Mouse (Mus musculus) stomach, embryonic 16.5 days (tissue): ENCODE data around the gene Eif2b4. TPM values are rescaled to one million over a fixed set of nuclear protein-coding genes. Genes with fewer than 3 reads are reported as not detected.
A peak's percentile ranks its signal among the peaks of the same experiment; 100 is the strongest.

Source experiments
- ATAC-seq: fragments of 200-750 bp; cut with Nextera tagmentation; 2 replicates; pipeline ENCODE4 v1.8.0; 2017; ENCODE audit warnings: moderate number of reproducible peaks, moderate TSS enrichment; ENCODE audit not compliant: insufficient read depth, low FRiP score
- H3K27ac ChIP-seq: fragments of 300-500 bp; sonication (generic); 2 replicates; pipeline ENCODE4 v1.5.1; 2014; ENCODE audit warnings: low read length
- H3K27me3 ChIP-seq: fragments of 300-500 bp; sonication (generic); 2 replicates; pipeline ENCODE4 v1.6.1; 2014; ENCODE audit warnings: low read length, control low read depth, mixed read lengths; ENCODE audit not compliant: control insufficient read depth, insufficient read depth
- H3K36me3 ChIP-seq: fragments of 300-500 bp; sonication (generic); 2 replicates; pipeline ENCODE4 v1.6.1; 2014; ENCODE audit warnings: low read length; ENCODE audit not compliant: control insufficient read depth, insufficient read depth
- H3K4me1 ChIP-seq: fragments of 300-500 bp; sonication (generic); 2 replicates; pipeline ENCODE4 v1.6.1; 2014; ENCODE audit warnings: low read length, control low read depth, mixed read lengths; ENCODE audit not compliant: control insufficient read depth, insufficient read depth
- H3K4me2 ChIP-seq: fragments of 300-500 bp; sonication (generic); 2 replicates; pipeline ENCODE4 v1.6.1; 2014; ENCODE audit warnings: low read depth, low read length, mixed read lengths
- H3K4me3 ChIP-seq: fragments of 300-500 bp; sonication (generic); replicated peaks from 2 replicates; pipeline ENCODE4 v1.5.1; 2014; ENCODE audit warnings: mild to moderate bottlenecking, low read length
- H3K9ac ChIP-seq: fragments of 300-500 bp; sonication (generic); 2 replicates; pipeline ENCODE4 v1.6.1; 2014; ENCODE audit warnings: low read length
- H3K9me3 ChIP-seq: fragments of 300-500 bp; sonication (generic); replicated peaks from 2 replicates; pipeline ENCODE4 v1.6.1; 2016; ENCODE audit warnings: low read length, control low read depth; ENCODE audit not compliant: control insufficient read depth
- WGBS: fragments of 180-500 bp; shearing (Covaris S2); extraction: QIAGEN DNeasy Blood & Tissue Kit; methylation state at CpG from one replicate; pipeline ENCODE4 v1.1.7; 2014; 5-methylcytosine and 5-hydroxymethylcytosine counted together
- polyA plus RNA-seq: library from polyadenylated mRNA; unstranded; fragments of >200 nt; fragmentation: Nextera tagmentation; extraction: Ambion mirVana; gene quantifications from 2 replicates; pipeline ENCODE4 v1.2.1, GENCODE M21; 2015

Eif2b4 gene
- 66.5 and 66.7 TPM in 2 replicates for polyA plus RNA-seq

DNA sequence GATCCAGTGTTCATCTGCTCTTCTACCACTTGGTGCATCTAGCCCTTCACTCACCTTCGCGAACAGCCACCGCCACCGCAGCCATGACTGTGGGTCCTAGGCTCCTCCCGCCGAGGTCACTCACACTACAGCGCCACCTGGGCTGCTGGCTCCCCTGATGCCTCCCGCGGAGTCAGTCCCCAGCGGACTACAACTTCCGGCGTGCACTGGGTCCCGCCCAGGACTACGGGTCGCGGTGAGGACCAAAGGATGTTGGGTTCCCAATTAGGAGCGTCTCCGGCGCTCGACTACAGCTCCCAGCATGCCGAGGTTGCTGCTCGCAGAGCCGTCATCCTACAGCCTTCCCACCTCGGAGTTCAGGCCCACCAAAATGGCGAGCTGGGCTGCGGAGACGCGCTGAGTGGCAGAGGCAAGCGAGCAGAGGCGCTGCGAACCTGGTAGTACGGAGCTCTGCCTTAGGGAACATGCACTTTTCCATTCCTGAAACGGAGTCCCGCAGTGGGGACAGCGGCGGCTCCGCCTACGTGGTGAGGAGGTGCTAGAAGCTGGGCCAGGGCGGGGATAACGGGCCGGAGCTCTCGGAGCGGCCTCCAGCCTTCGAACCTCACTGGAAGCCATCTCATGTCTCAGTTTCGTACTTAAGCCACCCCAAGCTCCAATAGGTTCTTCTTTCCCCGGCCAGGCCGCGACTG lies at the start of gene Eif2b4, which contains the start of gene Snx17:
TSS of gene Eif2b4 (minus strand) at position 492 of the 692 bp plus-strand sequence.
TSS of gene Snx17 (plus strand) at position 289 of the 692 bp plus-strand sequence.
- Histone ChIP-seq H3K9ac (peak within 1 kb of the TSS; percentile 95), H3K36me3 (peaks cover 40% of the 10 kb centered on the region), H3K9me3 (no peaks in the 10 kb centered on the region), H3K4me3 (peak within 1 kb of the TSS; percentile 97), H3K27me3 (no peaks in the 10 kb centered on the region), H3K4me1 (peaks cover 21% of the 10 kb centered on the region), H3K27ac (peak within 1 kb of the TSS; percentile 86), H3K4me2 (peak within 1 kb of the TSS; percentile 79)
- peak; percentile 97 for ATAC-seq
- WGBS: under 1% methylated on average over 48 of the region's 48 CpGs

DNA sequence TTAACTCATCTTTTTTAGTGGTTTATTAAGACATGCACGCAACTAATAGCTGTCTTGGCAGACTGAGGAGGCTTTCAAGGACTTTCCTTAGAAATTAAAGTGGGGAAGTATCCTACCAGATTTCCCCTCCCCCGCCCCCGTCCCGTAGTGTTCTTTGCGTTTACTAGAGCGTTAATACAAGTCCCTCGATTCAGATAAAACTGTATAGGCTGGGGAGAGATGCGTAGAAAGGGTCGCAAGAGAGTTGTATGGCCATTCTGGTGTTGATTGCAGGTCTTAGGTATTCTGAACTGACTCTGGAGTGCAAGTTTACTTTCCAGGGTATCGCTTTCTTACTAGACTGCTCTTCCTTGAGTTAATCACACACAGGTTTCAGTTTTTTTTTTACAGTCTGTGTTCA lies 49.0 kb upstream of the Eif2b4 start:
- Histone ChIP-seq H3K27ac (no peak overlapping the region), H3K9me3 (no peaks in the 10 kb centered on the region), H3K4me1 (peaks cover 5% of the 10 kb centered on the region), H3K36me3 (peaks cover 17% of the 10 kb centered on the region; the same call in 1 of the 2 replicates), H3K4me3 (peak overlapping the region; percentile 88), H3K27me3 (no peaks in the 10 kb centered on the region), H3K4me2 (peak overlapping the region; percentile 93), H3K9ac (peak overlapping the region; percentile 99)
- 21% methylated on average over 10 of the region's 10 CpGs for WGBS
- no peak for ATAC-seq

DNA sequence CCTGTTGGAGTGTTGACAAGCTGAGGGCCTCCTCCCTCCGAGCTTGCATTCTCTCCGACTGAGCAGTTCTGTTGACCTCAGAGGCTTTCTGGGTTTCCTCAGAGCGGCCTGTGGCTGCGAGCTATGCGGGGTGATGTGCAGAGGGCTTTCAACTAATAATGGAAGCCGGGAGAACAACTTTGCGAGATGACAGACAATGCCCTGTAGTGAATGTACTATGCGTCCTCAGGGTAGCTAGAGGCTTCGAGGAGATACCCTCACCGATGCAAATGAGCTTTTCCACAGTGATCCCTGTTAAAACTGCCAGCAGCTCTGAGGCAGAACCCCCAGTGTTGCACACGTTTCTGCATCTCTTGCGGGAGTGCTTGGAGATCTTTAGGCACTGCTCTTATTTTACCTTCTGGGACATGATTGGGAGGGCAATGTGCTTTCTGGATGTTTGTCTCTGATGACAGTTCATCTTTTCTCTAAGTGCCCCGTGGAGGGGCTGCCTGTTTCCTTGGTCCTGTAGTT lies 48.3 kb upstream of the Eif2b4 start:
- H3K27me3 ChIP-seq: no peaks in the 10 kb centered on the region

GRCm38 (mm10) chr5:31240637-31241521 lies 47.6 kb upstream of the Eif2b4 start, which contains the start of the genes Nrbp1 and Gm9970:
TSS of gene Nrbp1 (plus strand) at chr5:31240864.
TSS of gene Gm9970 (minus strand) at chr5:31241232.
- Histone ChIP-seq H3K36me3 (peaks cover 14% of the 10 kb centered on the region; the same call in 1 of the 2 replicates), H3K4me3 (peak within 1 kb of the TSS; percentile 88), H3K9ac (peak within 1 kb of the TSS; percentile 99), H3K27me3 (no peaks in the 10 kb centered on the region), H3K9me3 (no peaks in the 10 kb centered on the region), H3K4me2 (peak within 1 kb of the TSS; percentile 93), H3K4me1 (peaks cover 5% of the 10 kb centered on the region), H3K27ac (peak within 1 kb of the TSS; percentile 99)
- WGBS: under 1% methylated on average over 86 of the region's 103 CpGs
- peak; percentile 99 for ATAC-seq

More for the DNA sequence above, 48.3 kb upstream of the Eif2b4 start:
- peak overlapping the region; percentile 88 for H3K4me3 ChIP-seq
- H3K4me2 ChIP-seq: peak overlapping the region; percentile 93
- peak overlapping the region; percentile 99 for H3K27ac ChIP-seq
- peaks cover 14% of the 10 kb centered on the region; the same call in 1 of the 2 replicates for H3K36me3 ChIP-seq
- ATAC-seq: no peak
- peaks cover 5% of the 10 kb centered on the region for H3K4me1 ChIP-seq
- no peaks in the 10 kb centered on the region for H3K9me3 ChIP-seq
- H3K9ac ChIP-seq: peak overlapping the region; percentile 99
- WGBS: under 1% methylated on average over 13 of the region's 13 CpGs

GRCm38 (mm10) chr5:31226641-31227040 lies 33.4 kb upstream of the Eif2b4 start:
- ATAC-seq: no peak
- Histone ChIP-seq H3K27me3 (no peaks in the 10 kb centered on the region), H3K4me3 (no peak overlapping the region), H3K9me3 (no peaks in the 10 kb centered on the region), H3K36me3 (no peaks in the 10 kb centered on the region), H3K4me1 (no peaks in the 10 kb centered on the region), H3K4me2 (no peak overlapping the region), H3K9ac (no peak overlapping the region), H3K27ac (no peak overlapping the region)
- 68% methylated on average over 1 of the region's 1 CpGs for WGBS

- no peak overlapping the region for H3K27ac ChIP-seq
- H3K4me1 ChIP-seq: peaks cover 4% of the 10 kb centered on the region
- 91% methylated on average over 9 of the region's 9 CpGs for WGBS
- no peak overlapping the region for H3K9ac ChIP-seq
- no peaks in the 10 kb centered on the region for H3K36me3 ChIP-seq
- H3K9me3 ChIP-seq: no peaks in the 10 kb centered on the region
- H3K27me3 ChIP-seq: no peaks in the 10 kb centered on the region
- H3K4me2 ChIP-seq: no peak overlapping the region
- ATAC-seq: no peak
- no peak overlapping the region for H3K4me3 ChIP-seq
Observed at GRCm38 (mm10) chr5:31222696-31223095, 29.5 kb upstream of the Eif2b4 start.

GRCm38 (mm10) chr5:31221304-31221945 lies 28.2 kb upstream of the Eif2b4 start:
- no peak for ATAC-seq
- Histone ChIP-seq H3K4me3 (peak overlapping the region; percentile 87), H3K27me3 (no peaks in the 10 kb centered on the region), H3K4me2 (peak overlapping the region; percentile 79), H3K9ac (peak overlapping the region; percentile 76), H3K9me3 (no peaks in the 10 kb centered on the region), H3K36me3 (no peaks in the 10 kb centered on the region), H3K27ac (peak overlapping the region; percentile 91), H3K4me1 (peaks cover 4% of the 10 kb centered on the region)
- 17% methylated on average over 11 of the region's 11 CpGs for WGBS

- ATAC-seq: peak; percentile 97
- peak within 1 kb of the TSS; percentile 87 for H3K4me3 ChIP-seq
- peak within 1 kb of the TSS; percentile 79 for H3K4me2 ChIP-seq
- no peaks in the 10 kb centered on the region for H3K27me3 ChIP-seq
- WGBS: 1% methylated on average over 68 of the region's 70 CpGs
- peak within 1 kb of the TSS; percentile 91 for H3K27ac ChIP-seq
- H3K9me3 ChIP-seq: no peaks in the 10 kb centered on the region
- H3K36me3 ChIP-seq: no peaks in the 10 kb centered on the region
- H3K4me1 ChIP-seq: peaks cover 4% of the 10 kb centered on the region
- peak within 1 kb of the TSS; percentile 92 for H3K9ac ChIP-seq
Observed at GRCm38 (mm10) chr5:31220448-31221303, 27.4 kb upstream of the Eif2b4 start, which contains the start of gene Ppm1g. TSS of gene Ppm1g (minus strand) at chr5:31220687.
